Mouse (Mus musculus) gastrocnemius, adult 8-10 months (tissue): ENCODE data around the gene Cactin. TPM values are rescaled to one million over a fixed set of nuclear protein-coding genes. Genes with fewer than 3 reads are reported as not detected.

Experiments used
- DNase-seq, 2 experiments: peaks; one replicate each; pipeline ENCODE4 v3.0.0; 2022; ENCODE audit warnings: low spot score in 2 of 2
- total RNA-seq, 4 experiments: library from RNA; stranded (reverse); gene quantifications; 2 replicates each; pipeline ENCODE4 v1.2.4; 2022

Gene Cactin
- total RNA-seq, result 10 to 100 TPM in 1 of 4 experiments, 1 to 10 TPM in 3; 9.4 to 11.3 (median 9.8) TPM

DNA sequence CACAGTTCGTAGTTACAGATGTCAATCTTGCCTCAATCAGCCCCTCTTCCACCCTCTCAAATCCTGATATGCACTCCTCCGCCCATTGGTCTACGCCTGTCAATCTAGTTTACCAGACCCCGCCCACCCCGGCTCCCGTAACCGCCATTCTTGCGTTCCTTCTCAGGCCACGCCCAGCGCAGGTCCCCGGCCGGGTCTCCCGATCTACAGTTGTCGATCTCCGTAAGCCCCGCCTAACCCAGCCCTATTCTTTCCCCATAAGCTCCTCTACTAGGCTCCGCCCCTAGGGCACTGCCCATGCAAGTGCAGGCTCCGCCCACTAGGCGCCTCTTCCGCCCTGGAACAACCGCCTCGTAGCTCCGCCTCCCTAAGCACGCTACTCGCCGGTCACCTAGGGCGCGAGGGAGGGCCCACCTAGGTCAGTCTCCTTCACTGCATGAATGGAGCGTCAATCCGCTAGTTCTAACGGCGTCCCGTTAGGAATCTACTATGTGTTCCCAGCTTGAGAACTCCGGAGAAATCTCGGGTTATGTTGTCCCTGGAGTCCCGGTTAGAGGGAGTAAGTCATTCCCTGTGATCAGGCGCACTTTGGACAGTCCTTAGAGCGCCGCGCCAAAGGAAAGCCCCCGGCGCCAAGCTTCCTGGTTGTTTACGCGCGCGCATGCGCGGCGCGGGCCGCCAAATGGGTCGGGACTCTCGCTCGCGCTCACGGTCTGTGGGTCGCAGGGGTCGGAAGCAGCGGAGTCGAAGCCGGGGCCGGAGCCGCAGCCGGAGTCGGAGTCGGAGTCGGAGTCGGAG lies at the start of gene Cactin:
Gene Cactin (plus strand): TSS at position 554 of the 798 bp plus-strand sequence.
- peak; percentile 100 for DNase-seq

GRCm38 (mm10) chr10:81272356-81272755 lies 48.5 kb upstream of the Cactin start:
- DNase-seq, result no peak

DNA sequence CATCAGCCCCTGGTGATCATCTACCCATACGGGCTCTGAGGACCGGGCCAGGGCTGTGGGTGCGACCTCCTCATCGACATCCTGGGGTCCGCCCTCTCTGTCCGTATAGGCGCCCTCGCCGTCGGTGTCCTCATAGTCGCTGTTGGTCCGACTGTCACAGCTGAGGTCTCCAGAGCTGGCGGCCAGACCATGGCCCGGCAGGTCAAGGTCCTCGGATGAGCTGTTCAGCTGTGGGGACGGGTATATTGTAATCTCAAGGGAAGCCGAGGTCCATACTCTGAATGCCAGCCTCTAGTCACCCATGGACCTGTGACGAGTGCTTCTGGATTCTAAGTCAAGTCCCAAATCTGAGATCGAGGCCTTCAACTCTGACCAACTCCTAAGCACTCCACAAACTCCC lies 47.1 kb upstream of the Cactin start:
- no peak for DNase-seq

DNA sequence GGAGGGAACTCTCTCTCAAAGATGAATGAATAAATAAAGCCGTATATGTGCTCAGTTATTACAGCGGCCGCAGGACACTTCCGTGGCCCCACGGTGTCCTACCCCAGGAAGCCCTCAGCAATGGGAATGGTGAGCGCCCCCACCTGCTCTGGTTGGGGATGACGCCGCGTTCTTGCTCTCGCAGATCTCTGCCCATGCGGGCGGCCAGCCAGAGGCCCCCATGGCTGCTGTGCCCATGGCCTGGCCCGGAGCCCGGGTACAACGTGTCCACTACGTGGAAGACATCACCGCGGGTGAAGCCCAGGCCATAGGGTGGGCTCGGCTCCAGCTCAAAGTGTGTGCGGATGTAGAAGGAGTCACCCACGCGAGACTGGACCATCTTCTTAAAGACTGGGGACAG lies 43.2 kb upstream of the Cactin start:
- no peak for DNase-seq

- no peak for DNase-seq
These were observed 41.4 kb upstream of the Cactin start for GRCm38 (mm10) chr10:81279496-81279895.

- no peak for DNase-seq
These were observed 36.7 kb upstream of the Cactin start for GRCm38 (mm10) chr10:81284189-81284588.

- DNase-seq, result no peak
These were observed 36.2 kb upstream of the Cactin start for GRCm38 (mm10) chr10:81284719-81285118.

DNA sequence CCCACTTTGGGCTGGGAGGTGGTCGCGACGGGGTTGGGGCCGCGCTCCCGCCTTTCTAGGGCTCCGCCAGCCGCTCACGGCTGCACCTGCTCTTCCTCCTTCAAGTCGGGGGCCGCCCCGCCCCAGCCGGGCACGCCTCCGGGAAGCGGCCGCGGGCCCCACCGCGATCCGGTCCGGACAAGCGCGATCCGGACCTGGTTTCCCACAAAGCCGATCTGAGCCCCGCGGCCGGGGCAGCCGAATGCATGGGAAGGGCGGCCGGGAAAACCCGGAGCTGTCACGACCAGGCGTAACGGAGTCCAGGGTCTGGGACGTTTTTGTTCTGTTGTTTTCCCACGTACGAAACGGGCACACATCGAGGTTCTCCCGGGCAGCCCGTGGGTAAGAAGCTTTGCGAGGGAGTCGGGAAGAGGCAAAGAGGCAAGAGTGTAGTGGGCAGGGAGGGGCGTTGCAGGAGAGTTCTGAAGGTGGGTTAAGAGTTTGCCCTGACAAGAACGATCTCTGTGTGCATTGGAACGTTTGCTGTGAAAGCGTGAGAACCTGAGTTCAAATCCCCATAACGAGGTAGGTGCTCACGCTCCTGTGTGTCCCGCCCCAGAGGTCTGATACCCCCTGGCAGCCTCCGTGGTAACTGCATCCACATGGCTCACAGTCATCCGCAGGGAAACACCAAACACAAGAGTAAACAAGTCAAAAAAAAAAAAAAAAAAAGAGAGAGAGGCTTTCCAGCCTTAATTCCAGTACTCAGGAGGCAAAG lies 35.0 kb upstream of the Cactin start:
- peak; percentile 65 to 68 for DNase-seq

DNA sequence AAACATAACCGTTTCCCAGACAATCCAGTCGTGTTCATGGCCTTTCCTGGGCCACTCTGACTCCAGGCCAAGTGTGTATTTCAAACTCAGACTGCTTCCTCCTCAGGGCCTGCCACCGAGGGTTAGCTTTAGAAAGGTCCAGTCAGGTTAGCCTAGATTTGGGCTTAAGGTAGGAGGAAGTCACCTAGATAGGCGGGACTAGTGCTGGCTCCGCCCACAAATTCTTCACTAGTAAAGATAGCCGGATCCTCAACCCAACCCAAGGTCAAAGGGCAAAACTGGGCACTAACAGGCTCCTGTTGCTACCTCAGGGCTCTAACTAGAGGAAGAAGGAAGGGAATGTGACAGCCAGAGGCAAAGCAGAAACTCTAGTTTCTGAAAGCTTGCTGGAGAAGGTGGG lies 34.3 kb upstream of the Cactin start:
- no peak for DNase-seq

- no peak for DNase-seq
These were observed 33.3 kb upstream of the Cactin start for GRCm38 (mm10) chr10:81287513-81288157.

- no peak for DNase-seq
These were observed 32.3 kb upstream of the Cactin start for GRCm38 (mm10) chr10:81288601-81289000.

GRCm38 (mm10) chr10:81289278-81289677 lies 31.6 kb upstream of the Cactin start:
- DNase-seq, result peak in 1 of 2 experiments; percentile 58

DNA sequence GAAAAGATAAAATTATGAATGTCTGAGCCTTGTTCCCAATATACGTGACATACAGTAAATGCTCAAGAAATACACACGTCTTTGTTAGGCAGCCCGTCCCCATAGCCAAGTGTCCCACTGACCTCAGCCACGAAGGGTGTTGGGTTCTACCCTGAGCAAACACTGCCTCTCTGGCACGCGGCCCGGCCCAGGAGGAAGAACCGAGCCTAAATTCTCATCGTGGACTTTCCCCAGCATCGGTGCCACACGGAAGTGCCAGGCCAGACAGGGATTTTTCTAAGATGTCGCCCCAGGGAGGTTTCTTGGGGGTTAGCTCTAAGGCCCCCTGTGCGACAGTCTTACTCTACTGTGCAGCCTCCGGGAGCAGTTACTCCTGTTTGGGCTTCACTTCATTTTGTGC lies 31.1 kb upstream of the Cactin start:
- DNase-seq, result no peak

DNA sequence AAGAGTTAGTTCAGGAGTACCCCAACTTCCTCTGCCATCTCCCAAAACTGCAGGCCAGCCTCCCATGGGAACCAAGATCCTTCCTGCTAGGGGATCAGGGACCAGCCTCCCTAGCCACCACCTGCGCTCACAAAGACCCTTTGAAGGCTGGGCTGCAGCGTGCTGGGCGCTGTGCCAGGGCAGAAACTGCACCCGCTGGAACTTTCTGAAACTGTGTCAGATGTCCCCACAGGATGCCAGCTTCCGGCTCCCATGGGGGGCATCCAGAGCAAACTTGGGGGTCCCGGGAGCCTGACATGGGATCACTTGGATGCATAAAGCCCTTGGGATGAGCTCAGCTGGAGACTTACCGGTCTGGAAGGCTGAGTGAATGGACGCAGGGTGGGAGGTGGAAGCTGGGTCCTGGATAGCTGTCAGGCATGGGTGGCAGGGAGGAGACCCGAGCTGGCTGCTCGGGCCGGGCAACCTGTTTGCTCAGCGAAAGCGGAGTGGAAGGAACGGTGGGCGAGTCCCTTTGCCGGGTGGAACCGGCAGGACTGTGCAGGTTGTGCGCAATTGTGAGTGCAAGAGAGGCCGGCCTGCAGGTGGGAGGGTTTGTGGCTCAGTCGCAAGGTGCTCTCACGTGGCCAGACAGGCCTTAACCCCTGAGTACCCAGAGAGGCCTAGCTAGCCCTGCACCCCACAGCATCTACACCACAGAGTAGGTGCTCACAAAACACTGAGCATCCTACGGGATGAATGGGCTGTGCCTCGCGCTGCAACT lies 30.0 kb upstream of the Cactin start:
- no peak for DNase-seq

DNA sequence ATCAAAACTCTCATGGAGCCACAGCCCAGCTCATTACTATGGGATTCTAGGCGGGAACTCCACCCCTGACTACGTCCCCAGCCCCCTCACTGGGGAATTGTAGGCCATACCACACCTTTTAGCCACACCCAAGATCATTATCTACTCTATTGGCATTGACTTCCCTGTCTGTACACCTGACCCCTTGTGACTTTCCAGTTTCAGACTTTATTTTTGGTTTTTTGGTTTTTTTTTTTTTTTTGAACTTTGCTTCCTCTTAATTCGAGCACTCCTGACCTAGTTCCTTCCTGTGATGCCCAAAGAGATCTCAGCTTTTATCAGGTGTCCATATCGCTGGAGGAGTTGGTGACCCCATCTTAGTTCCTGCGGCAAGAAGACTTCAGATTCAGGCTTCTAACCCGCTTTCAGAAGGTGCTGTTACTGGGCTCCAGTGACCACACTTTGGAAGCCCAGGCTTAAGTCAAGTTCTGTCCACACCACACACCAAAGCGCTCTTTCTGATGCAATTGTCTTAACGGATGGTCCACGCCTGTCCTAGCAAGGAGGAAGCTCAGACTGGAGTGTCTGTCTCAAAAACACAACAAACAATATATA lies 29.3 kb upstream of the Cactin start, which contains the start of gene Tjp3:
Gene Tjp3 (minus strand): TSS at position 71 of the 594 bp plus-strand sequence.
- DNase-seq, result no peak

GRCm38 (mm10) chr10:81292554-81293333 lies 28.2 kb upstream of the Cactin start, which contains the start of gene Pip5k1c:
Pip5k1c (plus strand) TSS chr10:81292963.
- DNase-seq, result peak; percentile 99 to 100

GRCm38 (mm10) chr10:81293334-81294030 lies 27.4 kb upstream of the Cactin start:
- no peak for DNase-seq

- DNase-seq, result no peak
These were observed 26.5 kb upstream of the Cactin start for GRCm38 (mm10) chr10:81294442-81294841.

GRCm38 (mm10) chr10:81295185-81295584 lies 25.7 kb upstream of the Cactin start:
- DNase-seq, result no peak
